Mouse (Mus musculus) stomach, embryonic 15.5 days (tissue): ENCODE data around the gene Dock2. TPM values are rescaled to one million over a fixed set of nuclear protein-coding genes. Genes with fewer than 3 reads are reported as not detected.

ENCODE experiments used
- ATAC-seq: fragments of 200-750 bp; cut with Nextera tagmentation; 2 replicates; pipeline ENCODE4 v1.8.0; 2017; ENCODE audit warnings: low read depth, moderate number of reproducible peaks, moderate TSS enrichment; ENCODE audit not compliant: insufficient read depth, low FRiP score
- H3K27ac ChIP-seq: fragments of 300-500 bp; sonication (generic); 2 replicates; pipeline ENCODE4 v1.5.1; 2015; ENCODE audit warnings: mild to moderate bottlenecking, inconsistent platforms
- H3K27me3 ChIP-seq: fragments of 300-500 bp; sonication (generic); replicated peaks from 2 replicates; pipeline ENCODE4 v1.6.1; 2015; ENCODE audit warnings: inconsistent platforms
- H3K36me3 ChIP-seq: fragments of 300-500 bp; sonication (generic); 2 replicates; pipeline ENCODE4 v1.6.1; 2015; ENCODE audit warnings: inconsistent platforms
- H3K4me1 ChIP-seq: fragments of 300-500 bp; sonication (generic); 2 replicates; pipeline ENCODE4 v1.6.1; 2015; ENCODE audit warnings: inconsistent platforms
- H3K4me2 ChIP-seq: fragments of 300-500 bp; sonication (generic); 2 replicates; pipeline ENCODE4 v1.6.1; 2015; ENCODE audit warnings: mild to moderate bottlenecking, inconsistent platforms
- H3K4me3 ChIP-seq: fragments of 300-500 bp; sonication (generic); replicated peaks from 2 replicates; pipeline ENCODE4 v1.5.1; 2015; ENCODE audit warnings: inconsistent platforms
- H3K9ac ChIP-seq: fragments of 300-500 bp; sonication (generic); 2 replicates; pipeline ENCODE4 v1.6.1; 2015; ENCODE audit warnings: inconsistent platforms
- H3K9me3 ChIP-seq: fragments of 300-500 bp; sonication (generic); 2 replicates; pipeline ENCODE4 v1.6.1; 2016; ENCODE audit warnings: inconsistent platforms
- WGBS: fragments of 180-500 bp; shearing (Covaris S2); methylation state at CpG from one replicate; pipeline ENCODE4 v1.1.7; 2015; 5-methylcytosine and 5-hydroxymethylcytosine counted together
- polyA plus RNA-seq: library from polyadenylated mRNA; unstranded; fragments of >200 nt; fragmentation: Nextera tagmentation; extraction: Ambion mirVana; gene quantifications from 2 replicates; pipeline ENCODE4 v1.2.1, GENCODE M21; 2015

The Dock2 gene
- polyA plus RNA-seq, 1 experiment from 2014 or later = 2.4 TPM

- no peaks in the 10 kb centered on the region for H3K9me3 ChIP-seq
- H3K36me3 ChIP-seq = no peaks in the 10 kb centered on the region
- no peak for ATAC-seq
- 93% methylated on average over 2 of the region's 2 CpGs for WGBS
- H3K4me2 ChIP-seq = no peak overlapping the region
- no peaks in the 10 kb centered on the region; the same call in 1 of the 2 replicates for H3K4me1 ChIP-seq
- H3K27ac ChIP-seq = no peak overlapping the region
- no peak overlapping the region for H3K9ac ChIP-seq
- H3K27me3 ChIP-seq = no peaks in the 10 kb centered on the region
- no peak overlapping the region for H3K4me3 ChIP-seq
Observed at GRCm38 (mm10) chr11:34769396-34769795, 14.3 kb downstream of the Dock2 start.

- no peaks in the 10 kb centered on the region for H3K27me3 ChIP-seq
- 69% methylated on average over 5 of the region's 5 CpGs for WGBS
- no peak overlapping the region for H3K4me2 ChIP-seq
- no peak overlapping the region for H3K4me3 ChIP-seq
- no peak overlapping the region for H3K27ac ChIP-seq
- H3K9me3 ChIP-seq = no peaks in the 10 kb centered on the region
- no peak overlapping the region for H3K9ac ChIP-seq
- no peak for ATAC-seq
- H3K4me1 ChIP-seq = no peaks in the 10 kb centered on the region
- no peaks in the 10 kb centered on the region for H3K36me3 ChIP-seq
Observed at GRCm38 (mm10) chr11:34763739-34764361, 19.8 kb downstream of the Dock2 start.

- Histone ChIP-seq H3K4me1 (no peaks in the 10 kb centered on the region), H3K27me3 (no peaks in the 10 kb centered on the region), H3K27ac (no peak overlapping the region), H3K4me3 (no peak overlapping the region), H3K36me3 (no peaks in the 10 kb centered on the region), H3K4me2 (no peak overlapping the region), H3K9ac (no peak overlapping the region), H3K9me3 (no peaks in the 10 kb centered on the region)
- WGBS = 91% methylated on average over 5 of the region's 5 CpGs
- no peak for ATAC-seq
Observed at GRCm38 (mm10) chr11:34762570-34763127, 21.0 kb downstream of the Dock2 start.

GRCm38 (mm10) chr11:34762125-34762524 lies 21.6 kb downstream of the Dock2 start:
- no peak for ATAC-seq
- Histone ChIP-seq H3K27me3 (no peaks in the 10 kb centered on the region), H3K36me3 (no peaks in the 10 kb centered on the region), H3K9ac (no peak overlapping the region), H3K4me3 (no peak overlapping the region), H3K4me2 (no peak overlapping the region), H3K9me3 (no peaks in the 10 kb centered on the region), H3K4me1 (no peaks in the 10 kb centered on the region), H3K27ac (no peak overlapping the region)
- 77% methylated on average over 6 of the region's 6 CpGs for WGBS

- H3K27ac ChIP-seq = no peak overlapping the region
- no peak overlapping the region for H3K4me2 ChIP-seq
- H3K27me3 ChIP-seq = no peaks in the 10 kb centered on the region
- H3K36me3 ChIP-seq = no peaks in the 10 kb centered on the region
- H3K9ac ChIP-seq = no peak overlapping the region
- 79% methylated on average over 4 of the region's 4 CpGs for WGBS
- no peak overlapping the region for H3K4me3 ChIP-seq
- no peak for ATAC-seq
- H3K9me3 ChIP-seq = no peaks in the 10 kb centered on the region
- no peaks in the 10 kb centered on the region for H3K4me1 ChIP-seq
Observed at GRCm38 (mm10) chr11:34759582-34759981, 24.1 kb downstream of the Dock2 start.

GRCm38 (mm10) chr11:34741081-34741480 lies 42.6 kb downstream of the Dock2 start:
- H3K4me2 ChIP-seq = no peak overlapping the region
- H3K9me3 ChIP-seq = no peaks in the 10 kb centered on the region
- no peaks in the 10 kb centered on the region for H3K27me3 ChIP-seq
- H3K4me1 ChIP-seq = no peaks in the 10 kb centered on the region
- H3K36me3 ChIP-seq = no peaks in the 10 kb centered on the region
- H3K9ac ChIP-seq = no peak overlapping the region
- 56% methylated on average over 1 of the region's 1 CpGs for WGBS
- H3K4me3 ChIP-seq = no peak overlapping the region
- no peak for ATAC-seq
- H3K27ac ChIP-seq = no peak overlapping the region

GRCm38 (mm10) chr11:34739816-34740215 lies 43.9 kb downstream of the Dock2 start:
- no peak overlapping the region for H3K27ac ChIP-seq
- H3K4me2 ChIP-seq = no peak overlapping the region
- 89% methylated on average over 3 of the region's 3 CpGs for WGBS
- H3K4me3 ChIP-seq = no peak overlapping the region
- no peak overlapping the region for H3K9ac ChIP-seq
- no peaks in the 10 kb centered on the region for H3K27me3 ChIP-seq
- no peaks in the 10 kb centered on the region for H3K36me3 ChIP-seq
- no peak for ATAC-seq
- no peaks in the 10 kb centered on the region for H3K9me3 ChIP-seq
- no peaks in the 10 kb centered on the region for H3K4me1 ChIP-seq

- ATAC-seq = no peak
- 44% methylated on average over 1 of the region's 1 CpGs for WGBS
- H3K4me2 ChIP-seq = no peak overlapping the region
Observed at GRCm38 (mm10) chr11:34738945-34739344, 44.7 kb downstream of the Dock2 start.

GRCm38 (mm10) chr11:34737193-34737592 lies 46.5 kb downstream of the Dock2 start:
- Histone ChIP-seq H3K4me3 (no peak overlapping the region), H3K27ac (no peak overlapping the region), H3K4me2 (no peak overlapping the region), H3K9me3 (no peaks in the 10 kb centered on the region), H3K9ac (no peak overlapping the region), H3K36me3 (no peaks in the 10 kb centered on the region), H3K27me3 (no peaks in the 10 kb centered on the region), H3K4me1 (no peaks in the 10 kb centered on the region)
- ATAC-seq = no peak
- 59% methylated on average over 4 of the region's 4 CpGs for WGBS

More at GRCm38 (mm10) chr11:34738945-34739344, 44.7 kb downstream of the Dock2 start:
- Histone ChIP-seq H3K36me3 (no peaks in the 10 kb centered on the region), H3K9ac (no peak overlapping the region), H3K9me3 (no peaks in the 10 kb centered on the region), H3K4me3 (no peak overlapping the region), H3K27me3 (no peaks in the 10 kb centered on the region), H3K27ac (no peak overlapping the region), H3K4me1 (no peaks in the 10 kb centered on the region)

- H3K36me3 ChIP-seq = no peaks in the 10 kb centered on the region
- no peak for ATAC-seq
- no peak overlapping the region for H3K4me2 ChIP-seq
- H3K9me3 ChIP-seq = no peaks in the 10 kb centered on the region
- no peaks in the 10 kb centered on the region for H3K27me3 ChIP-seq
- no peak overlapping the region for H3K4me3 ChIP-seq
- H3K9ac ChIP-seq = no peak overlapping the region
- no peaks in the 10 kb centered on the region for H3K4me1 ChIP-seq
- 54% methylated on average over 3 of the region's 3 CpGs for WGBS
- H3K27ac ChIP-seq = no peak overlapping the region
Observed at GRCm38 (mm10) chr11:34734033-34734432, 49.7 kb downstream of the Dock2 start.

- 76% methylated on average over 3 of the region's 3 CpGs for WGBS
- H3K9ac ChIP-seq = no peak overlapping the region
- no peak overlapping the region for H3K27ac ChIP-seq
- ATAC-seq = no peak
- no peaks in the 10 kb centered on the region for H3K27me3 ChIP-seq
- H3K4me1 ChIP-seq = no peaks in the 10 kb centered on the region
- H3K36me3 ChIP-seq = no peaks in the 10 kb centered on the region
- no peak overlapping the region for H3K4me2 ChIP-seq
- H3K9me3 ChIP-seq = no peaks in the 10 kb centered on the region
- H3K4me3 ChIP-seq = no peak overlapping the region
Observed at GRCm38 (mm10) chr11:34727467-34727866, 56.2 kb downstream of the Dock2 start.

GRCm38 (mm10) chr11:34726699-34727347 lies 56.9 kb downstream of the Dock2 start:
- ATAC-seq = no peak
- H3K9ac ChIP-seq = no peak overlapping the region
- no peaks in the 10 kb centered on the region for H3K36me3 ChIP-seq
- no peak overlapping the region for H3K4me3 ChIP-seq
- no peaks in the 10 kb centered on the region for H3K27me3 ChIP-seq
- no peak overlapping the region for H3K27ac ChIP-seq
- 80% methylated on average over 9 of the region's 9 CpGs for WGBS
- H3K4me2 ChIP-seq = no peak overlapping the region
- no peaks in the 10 kb centered on the region for H3K4me1 ChIP-seq
- H3K9me3 ChIP-seq = no peaks in the 10 kb centered on the region
